ENCODE assay signal across 8 mouse cellular contexts in the genomic region with DNA sequence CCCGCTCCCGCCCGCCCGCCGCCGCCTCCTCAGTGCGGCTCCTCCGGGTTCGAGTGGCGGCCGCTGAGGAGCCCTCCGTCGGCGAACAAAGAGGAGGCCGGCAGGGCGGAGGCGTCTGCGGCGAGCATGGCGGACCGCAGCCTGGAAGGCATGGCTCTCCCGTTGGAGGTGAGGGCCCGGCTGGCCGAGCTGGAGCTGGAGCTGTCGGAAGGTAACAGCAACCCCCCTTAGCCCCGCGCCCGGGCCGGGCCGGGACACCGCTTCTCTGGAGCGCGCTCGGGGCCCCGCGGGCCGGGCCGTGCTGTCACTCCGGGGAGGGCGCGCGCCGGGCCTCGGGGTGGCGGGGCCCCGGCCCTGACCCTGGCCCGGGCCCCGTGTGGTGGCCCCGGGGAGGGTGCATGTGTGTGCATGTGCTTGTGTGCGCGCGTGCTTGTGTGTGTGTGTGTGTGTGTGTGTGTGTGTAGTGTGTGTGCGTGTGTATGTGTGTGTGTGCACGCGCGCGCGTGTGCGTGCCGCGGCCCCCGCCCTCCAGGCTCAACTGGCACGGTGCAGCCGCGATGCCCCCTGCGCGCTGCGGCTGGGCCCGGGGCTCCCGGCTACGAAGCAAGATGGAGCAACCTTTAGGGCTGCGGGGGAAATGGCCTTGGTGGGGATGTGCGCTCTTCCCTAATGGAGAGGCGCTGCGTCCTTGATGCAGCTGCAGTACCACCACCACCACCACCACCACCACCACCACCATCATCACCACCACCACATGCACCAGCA. TPM values are rescaled to one million over a fixed set of nuclear protein-coding genes. Genes with fewer than 3 reads are reported as not detected.
A peak's percentile ranks its signal among the peaks of the same experiment; 100 is the strongest.
DNase-seq lines count a peak whose midpoint lies in the region; ATAC-seq and TF ChIP-seq lines count a peak whose summit lies in the region.

No protein-coding gene starts in this region.

- peaks cover 6% of the 10 kb centered on the region; the same call in 1 of the 2 replicates for H3K4me1 ChIP-seq in kidney, adult 2 months (ENCODE audit: control insufficient read depth, insufficient read depth, low read length)
- peaks cover 2% of the 10 kb centered on the region; the same call in 1 of the 2 replicates for H3K4me1 ChIP-seq in intestine, embryonic 15.5 days (replicated peaks)
- H3K4me1 ChIP-seq in limb, embryonic 14.5 days (ENCODE audit: control insufficient read depth, insufficient read depth, low read length): peaks cover 9% of the 10 kb centered on the region; the same call in 1 of the 2 replicates
- H3K4me1 ChIP-seq in midbrain, embryonic 16.5 days (ENCODE audit: control insufficient read depth, insufficient read depth, low read length): peaks cover 28% of the 10 kb centered on the region
- peaks cover 7% of the 10 kb centered on the region; the same call in 1 of the 2 replicates for H3K4me1 ChIP-seq in stomach, embryonic 15.5 days

- intact Hi-C loops in gastrocnemius, postnatal 36 days (cut with DNase I): no loop called here

- H3K27ac ChIP-seq in kidney, adult 2 months (ENCODE audit: insufficient read depth, low read depth, low read length): no peak overlapping the region
- H3K27ac ChIP-seq in intestine, embryonic 15.5 days: peak overlapping the region; percentile 97
- H3K27ac ChIP-seq in limb, embryonic 14.5 days (replicated peaks; ENCODE audit: low read depth, low read length): peak overlapping the region; percentile 93
- peak overlapping the region; percentile 98 for H3K27ac ChIP-seq in midbrain, embryonic 16.5 days (ENCODE audit: low read length)
- H3K27ac ChIP-seq in stomach, embryonic 15.5 days: peak overlapping the region; percentile 97

- peak; percentile 54 for DNase-seq in kidney, adult 2 months
- no peak for DNase-seq in kidney, adult 18-20 months
- DNase-seq in cerebellum, postnatal 4 days (ENCODE audit: low spot score in 2 of 2): peak; percentile 36 to 66
- DNase-seq in gastrocnemius, postnatal 36 days: peak; percentile 23 to 54
- DNase-seq in limb, embryonic 14.5 days (ENCODE audit: low spot score): peak; percentile 22

- WGBS in kidney, adult 2 months: under 1% methylated on average over 73 of the region's 75 CpGs
- WGBS in intestine, embryonic 15.5 days: under 1% methylated on average over 64 of the region's 75 CpGs
- whole genome bisulfite sequencing in limb, embryonic 14.5 days: 0% methylated on average over 23 of the region's 75 CpGs
- under 1% methylated on average over 45 of the region's 75 CpGs for WGBS in midbrain, embryonic 16.5 days
- under 1% methylated on average over 36 of the region's 75 CpGs for WGBS in stomach, embryonic 15.5 days

- peak overlapping the region; percentile 95 for H3K9ac ChIP-seq in intestine, embryonic 15.5 days
- peak overlapping the region; percentile 97 for H3K9ac ChIP-seq in limb, embryonic 14.5 days (ENCODE audit: low read depth, low read length, severe bottlenecking)
- H3K9ac ChIP-seq in midbrain, embryonic 16.5 days (ENCODE audit: low read depth, low read length): peak overlapping the region; percentile 99
- H3K9ac ChIP-seq in stomach, embryonic 15.5 days: peak overlapping the region; percentile 92

- peak; percentile 86 for ATAC-seq in intestine, embryonic 15.5 days
- ATAC-seq in limb, embryonic 14.5 days (ENCODE audit: low FRiP score, low read depth): peak; percentile 71
- peak; percentile 78 for ATAC-seq in midbrain, embryonic 16.5 days
- ATAC-seq in stomach, embryonic 15.5 days (ENCODE audit: insufficient read depth, low FRiP score, low read depth): peak; percentile 45

- H3K4me2 ChIP-seq in intestine, embryonic 15.5 days (replicated peaks): peak overlapping the region; percentile 83
- H3K4me2 ChIP-seq in limb, embryonic 14.5 days (replicated peaks; ENCODE audit: low read depth, low read length, severe bottlenecking): peak overlapping the region; percentile 82
- H3K4me2 ChIP-seq in midbrain, embryonic 16.5 days (ENCODE audit: low read length): peak overlapping the region; percentile 74
- peak overlapping the region; percentile 79 for H3K4me2 ChIP-seq in stomach, embryonic 15.5 days

- peak overlapping the region; percentile 79 for H3K4me3 ChIP-seq in kidney, adult 2 months (ENCODE audit: insufficient read depth, low read depth, low read length)
- peak overlapping the region; percentile 96 for H3K4me3 ChIP-seq in intestine, embryonic 15.5 days (replicated peaks)
- H3K4me3 ChIP-seq in limb, embryonic 14.5 days (replicated peaks; ENCODE audit: low read length): peak overlapping the region; percentile 89
- H3K4me3 ChIP-seq in midbrain, embryonic 16.5 days (ENCODE audit: low read depth, low read length): peak overlapping the region; percentile 97
- H3K4me3 ChIP-seq in stomach, embryonic 15.5 days (replicated peaks): peak overlapping the region; percentile 95

- no peaks in the 10 kb centered on the region for H3K9me3 ChIP-seq in intestine, embryonic 15.5 days
- H3K9me3 ChIP-seq in limb, embryonic 14.5 days (ENCODE audit: control insufficient read depth, low read length): no peaks in the 10 kb centered on the region
- no peaks in the 10 kb centered on the region for H3K9me3 ChIP-seq in midbrain, embryonic 16.5 days (replicated peaks; ENCODE audit: control insufficient read depth, low read length, poor library complexity, severe bottlenecking)
- no peaks in the 10 kb centered on the region for H3K9me3 ChIP-seq in stomach, embryonic 15.5 days

- no peak for TF ChIP-seq POLR2A in kidney, adult 2 months (IDR thresholded peaks at IDR 0.05; ENCODE audit: low read depth, low read length)
- TF ChIP-seq POLR2A in limb, embryonic 14.5 days (IDR thresholded peaks at IDR 0.05; ENCODE audit: borderline replicate concordance, extremely low read depth, insufficient read depth, insufficient read length): no peak

- no peak for TF ChIP-seq CTCF in kidney, adult 2 months (conservative IDR thresholded peaks at IDR 0.05; ENCODE audit: insufficient read depth, insufficient read length, low read depth, low read length)

- H3K27me3 ChIP-seq in kidney, adult 2 months (replicated peaks; ENCODE audit: control insufficient read depth, insufficient read depth, low read length): no peaks in the 10 kb centered on the region
- no peaks in the 10 kb centered on the region for H3K27me3 ChIP-seq in intestine, embryonic 15.5 days (replicated peaks)
- no peaks in the 10 kb centered on the region for H3K27me3 ChIP-seq in limb, embryonic 14.5 days (ENCODE audit: control insufficient read depth, insufficient read depth, low read length)
- no peaks in the 10 kb centered on the region for H3K27me3 ChIP-seq in midbrain, embryonic 16.5 days (ENCODE audit: control insufficient read depth, insufficient read depth, low read depth, low read length)
- H3K27me3 ChIP-seq in stomach, embryonic 15.5 days (replicated peaks): no peaks in the 10 kb centered on the region

- no peaks in the 10 kb centered on the region for H3K36me3 ChIP-seq in kidney, adult 2 months (ENCODE audit: control insufficient read depth, insufficient read depth, low read length)
- no peaks in the 10 kb centered on the region for H3K36me3 ChIP-seq in intestine, embryonic 15.5 days
- H3K36me3 ChIP-seq in limb, embryonic 14.5 days (ENCODE audit: control insufficient read depth, insufficient read depth, low read length): no peaks in the 10 kb centered on the region
- no peaks in the 10 kb centered on the region for H3K36me3 ChIP-seq in midbrain, embryonic 16.5 days (ENCODE audit: control insufficient read depth, insufficient read depth, low read length)
- H3K36me3 ChIP-seq in stomach, embryonic 15.5 days: no peaks in the 10 kb centered on the region

RNA-seq across cellular contexts. Expression of gene Dip2c, which starts 0.7 kb away (rescaled TPM):
- 11.0 and 12.5 TPM in 2 replicates for polyA plus RNA-seq in kidney, adult 2 months (2012; rRNA removed)
- 10 to 100 TPM in 1 of 2 experiments, 1 to 10 TPM in 1; 9.9 to 11.4 TPM for total RNA-seq in gastrocnemius, postnatal 36 days (2021)
- 4.1 and 4.2 TPM in 2 replicates for polyA plus RNA-seq in intestine, embryonic 15.5 days (2015; fragmentation: Nextera tagmentation; extraction: Ambion mirVana)
- polyA plus RNA-seq in limb, embryonic 14.5 days (2012; rRNA removed): 11.1 and 13.0 TPM in 2 replicates
- 10.6 and 11.5 TPM in 2 replicates for polyA plus RNA-seq in limb, embryonic 14.5 days (2014; fragmentation: Nextera tagmentation; extraction: Ambion mirVana)
- polyA plus RNA-seq in midbrain, embryonic 16.5 days (2015; fragmentation: Nextera tagmentation; extraction: Ambion mirVana): 12.9 and 13.8 TPM in 2 replicates
- 4.7 and 5.0 TPM in 2 replicates for polyA plus RNA-seq in stomach, embryonic 15.5 days (2015; fragmentation: Nextera tagmentation; extraction: Ambion mirVana)
